Mouse (Mus musculus) CD4-positive, CD25-positive, alpha-beta regulatory T cell, adult 4 months (primary cell): ENCODE measurements at regions not wholly inside any gene's neighbourhood (a gene's known extent, or its start where the extent isn't known, plus 50 kb on each side); places are given as distances from the start of the nearest gene placed in this dataset.

Experiments used
- ATAC-seq: one replicate; pipeline ENCODE4 v1.8.0; 2017

GRCm38 (mm10) chr13:101501845-101502284, 266.2 kb downstream of the Pik3r1 start:
- no peak for ATAC-seq

GRCm38 (mm10) chr13:101501061-101501460, 267.0 kb downstream of the Pik3r1 start:
- no peak for ATAC-seq

- no peak for ATAC-seq
Measured at GRCm38 (mm10) chr13:101491835-101492234, 276.2 kb downstream of the Pik3r1 start.

GRCm38 (mm10) chr13:101490961-101491360, 277.1 kb downstream of the Pik3r1 start:
- ATAC-seq = no peak

GRCm38 (mm10) chr13:101487621-101488020, 280.4 kb downstream of the Pik3r1 start:
- no peak for ATAC-seq

- no peak for ATAC-seq
Measured at GRCm38 (mm10) chr13:101485823-101486222, 282.2 kb downstream of the Pik3r1 start.

GRCm38 (mm10) chr13:101483816-101484215, 284.2 kb downstream of the Pik3r1 start:
- no peak for ATAC-seq

GRCm38 (mm10) chr13:101481551-101482184, 286.3 kb downstream of the Pik3r1 start:
- no peak for ATAC-seq

GRCm38 (mm10) chr13:101479297-101479652, 288.7 kb downstream of the Pik3r1 start:
- no peak for ATAC-seq

- no peak for ATAC-seq
Measured at GRCm38 (mm10) chr13:101478608-101479296, 289.3 kb downstream of the Pik3r1 start.

- no peak for ATAC-seq
Measured at GRCm38 (mm10) chr13:101473349-101473748, 294.7 kb downstream of the Pik3r1 start.

- ATAC-seq = no peak
Measured at GRCm38 (mm10) chr13:101470560-101471247, 297.3 kb downstream of the Pik3r1 start.

- ATAC-seq = no peak
Measured at GRCm38 (mm10) chr13:101465748-101466127, 302.3 kb downstream of the Pik3r1 start.

GRCm38 (mm10) chr13:101464928-101465747, 302.9 kb downstream of the Pik3r1 start:
- ATAC-seq = no peak

GRCm38 (mm10) chr13:101456926-101457325, 311.1 kb downstream of the Pik3r1 start:
- ATAC-seq = no peak

GRCm38 (mm10) chr13:101454276-101454675, 313.7 kb downstream of the Pik3r1 start:
- no peak for ATAC-seq

GRCm38 (mm10) chr13:101450501-101450900, 317.5 kb downstream of the Pik3r1 start:
- no peak for ATAC-seq

- no peak for ATAC-seq
Measured at GRCm38 (mm10) chr13:101439517-101439916, 328.5 kb downstream of the Pik3r1 start.

- ATAC-seq = no peak
Measured at GRCm38 (mm10) chr13:101439041-101439440, 329.0 kb downstream of the Pik3r1 start.

GRCm38 (mm10) chr13:101433162-101433561, 334.9 kb downstream of the Pik3r1 start:
- ATAC-seq = no peak

GRCm38 (mm10) chr13:101427426-101428221, 340.4 kb downstream of the Pik3r1 start:
- no peak for ATAC-seq

- no peak for ATAC-seq
Measured at GRCm38 (mm10) chr13:101426461-101426860, 341.6 kb downstream of the Pik3r1 start.
